Mouse (Mus musculus) ovary, adult 2 months (tissue): ENCODE data around the gene Olfr477. TPM values are rescaled to one million over a fixed set of nuclear protein-coding genes. Genes with fewer than 3 reads are reported as not detected.

ENCODE experiments used
- polyA plus RNA-seq: library from polyadenylated mRNA; depleted of rRNA; stranded (reverse); fragments of >200 nt; gene quantifications from 2 replicates; pipeline ENCODE4 v1.2.3, GENCODE M21; 2012; rRNA removed

Olfr477 gene
- polyA plus RNA-seq: not detected in 2 replicates

GRCm38 (mm10) chr7:107986393-107986792 is at the start of gene Olfr477:
TSS of gene Olfr477 (plus strand) at chr7:107986693.

GRCm38 (mm10) chr7:107954343-107954742 is 32.1 kb upstream of the Olfr477 start, which contains the start of gene Olfr474:
TSS of gene Olfr474 (plus strand) at chr7:107954643.

GRCm38 (mm10) chr7:107964503-107964902 is 22.0 kb upstream of the Olfr477 start, which contains the start of gene Olfr476:
TSS of gene Olfr476 (plus strand) at chr7:107964803.

GRCm38 (mm10) chr7:108033889-108034288 is 47.4 kb downstream of the Olfr477 start, which contains the start of gene Olfr478:
TSS of gene Olfr478 (minus strand) at chr7:108033989.

Other genes starting within 250 kb of the Olfr477 start
- 0.14 and 0.15 TPM in 2 replicates for gene Cyb5r2, start 228.7 kb upstream of the Olfr477 start, polyA plus RNA-seq
- gene Ovch2, start 185.5 kb upstream of the Olfr477 start, polyA plus RNA-seq: not detected in 2 replicates
- not detected in 2 replicates for gene Olfr467, start 174.4 kb upstream of the Olfr477 start, polyA plus RNA-seq
- gene Olfr469, start 161.2 kb upstream of the Olfr477 start, polyA plus RNA-seq: not detected in 2 replicates
- not detected in 2 replicates for gene Olfr470, start 139.2 kb upstream of the Olfr477 start, polyA plus RNA-seq
- not detected in 2 replicates for gene Olfr472, start 88.8 kb upstream of the Olfr477 start, polyA plus RNA-seq
- not detected in 2 replicates for gene Olfr473, start 56.2 kb upstream of the Olfr477 start, polyA plus RNA-seq
- not detected in 2 replicates for gene Olfr474, start 32.0 kb upstream of the Olfr477 start, polyA plus RNA-seq
- gene Olfr476, start 21.9 kb upstream of the Olfr477 start, polyA plus RNA-seq: not detected in 2 replicates
- not detected in 2 replicates for gene Olfr478, start 47.3 kb downstream of the Olfr477 start, polyA plus RNA-seq
- gene Olfr479, start 64.0 kb downstream of the Olfr477 start, polyA plus RNA-seq: not detected in 2 replicates
- not detected in 2 replicates for gene Olfr480, start 80.7 kb downstream of the Olfr477 start, polyA plus RNA-seq
- not detected in 2 replicates for gene Olfr481, start 93.2 kb downstream of the Olfr477 start, polyA plus RNA-seq
- gene Olfr482, start 110.9 kb downstream of the Olfr477 start, polyA plus RNA-seq: not detected in 2 replicates
- gene Olfr483, start 114.2 kb downstream of the Olfr477 start, polyA plus RNA-seq: not detected in 2 replicates
- not detected in 2 replicates for gene Olfr484, start 140.8 kb downstream of the Olfr477 start, polyA plus RNA-seq
- gene Olfr485, start 173.2 kb downstream of the Olfr477 start, polyA plus RNA-seq: not detected in 2 replicates
- gene Olfr486, start 186.0 kb downstream of the Olfr477 start, polyA plus RNA-seq: not detected in 2 replicates
- gene Olfr487, start 227.9 kb downstream of the Olfr477 start, polyA plus RNA-seq: not detected in 2 replicates